Mouse (Mus musculus) G1E (cell line): ENCODE data around the gene 1700013H16Rik.

ENCODE experiments used
- CTCF ChIP-seq: IDR thresholded peaks from 2 replicates; pipeline ENCODE4 v1.5.1; 2012; ENCODE audit warnings: low read depth, low read length, inconsistent platforms, mixed read lengths
- GATA1 ChIP-seq: IDR thresholded peaks from 2 replicates; pipeline ENCODE4 v1.6.1; 2012; ENCODE audit warnings: borderline replicate concordance, low read length, inconsistent platforms, mixed read lengths
- GATA2 ChIP-seq: IDR thresholded peaks from 2 replicates; pipeline ENCODE4 v1.6.1; 2012; ENCODE audit warnings: low read depth, low read length, inconsistent platforms, borderline replicate concordance
- TAL1 ChIP-seq: conservative IDR thresholded peaks from 2 replicates; pipeline ENCODE4 v1.6.1; 2012; ENCODE audit warnings: low read depth, low read length, inconsistent platforms, mixed read lengths

- TF ChIP-seq CTCF: no peak
- no peak for TF ChIP-seq GATA1
- TF ChIP-seq TAL1: no peak
- no peak for TF ChIP-seq GATA2
These were observed 58.4 kb downstream of the 1700013H16Rik start for GRCm38 (mm10) chrX:53699225-53699624.
